Mouse (Mus musculus): ENCODE results near the gene Sfxn4. TPM values are rescaled to one million over a fixed set of nuclear protein-coding genes. Genes with fewer than 3 reads are reported as not detected.
A peak's percentile ranks its signal among the peaks of the same experiment; 100 is the strongest.

Gene Sfxn4
- polyA plus RNA-seq, 1 experiment from 2014 or later, result 5.7 TPM

- WGBS, result 90% methylated on average over 6 of the region's 6 CpGs
- H3K36me3 ChIP-seq, result peaks cover 31% of the 10 kb centered on the region; the same call in 1 of the 2 replicates
- no peak for ATAC-seq (ENCODE audit: insufficient read depth, low FRiP score, low read depth)
Observed at GRCm38 (mm10) chr19:60818677-60819076, 42.6 kb downstream of the Sfxn4 start.

GRCm38 (mm10) chr19:60813133-60813532, 48.1 kb downstream of the Sfxn4 start:
- 95% methylated on average over 6 of the region's 6 CpGs for WGBS
- Histone ChIP-seq H3K27ac (no peak overlapping the region), H3K36me3 (0 out of 2 replicates have a peak, but pooled peaks cover 14% of the 10 kb centered on the region), H3K9me3 (no peaks in the 10 kb centered on the region), H3K4me3 (replicated peaks) (no peak overlapping the region), H3K4me2 (no peak overlapping the region), H3K4me1 (no peaks in the 10 kb centered on the region), H3K9ac (no peak overlapping the region), H3K27me3 (replicated peaks) (no peaks in the 10 kb centered on the region)
- ATAC-seq (ENCODE audit: insufficient read depth, low FRiP score, low read depth), result no peak

More at GRCm38 (mm10) chr19:60818677-60819076, 42.6 kb downstream of the Sfxn4 start:
- Histone ChIP-seq H3K4me3 (replicated peaks) (no peak overlapping the region), H3K4me2 (no peak overlapping the region), H3K27me3 (replicated peaks) (no peaks in the 10 kb centered on the region), H3K9me3 (no peaks in the 10 kb centered on the region), H3K27ac (no peak overlapping the region), H3K9ac (no peak overlapping the region), H3K4me1 (no peaks in the 10 kb centered on the region)

GRCm38 (mm10) chr19:60812036-60812389, 49.3 kb downstream of the Sfxn4 start:
- Histone ChIP-seq H3K36me3 (0 out of 2 replicates have a peak, but pooled peaks cover 14% of the 10 kb centered on the region), H3K4me2 (peak overlapping the region; percentile 74), H3K9me3 (no peaks in the 10 kb centered on the region), H3K27me3 (replicated peaks) (no peaks in the 10 kb centered on the region), H3K4me1 (no peaks in the 10 kb centered on the region), H3K27ac (0 out of 2 replicates have a peak overlapping the region, but pooled peaks have one; percentile 80), H3K9ac (peak overlapping the region; percentile 57; the same call in 1 of the 2 replicates), H3K4me3 (replicated peaks) (peak overlapping the region; percentile 76)
- WGBS, result 18% methylated on average over 10 of the region's 10 CpGs
- peak; percentile 14; the same call in 1 of the 2 replicates for ATAC-seq (ENCODE audit: insufficient read depth, low FRiP score, low read depth)

GRCm38 (mm10) chr19:60811098-60812035, 49.9 kb downstream of the Sfxn4 start, which contains the start of gene Fam45a:
Gene Fam45a, plus strand, starts transcription at chr19:60811585.
- Histone ChIP-seq H3K4me3 (replicated peaks) (peak within 1 kb of the TSS; percentile 76), H3K27ac (peak within 1 kb of the TSS; percentile 80; the same call in 1 of the 2 replicates), H3K27me3 (replicated peaks) (no peaks in the 10 kb centered on the region), H3K4me1 (no peaks in the 10 kb centered on the region), H3K36me3 (0 out of 2 replicates have a peak, but pooled peaks cover 8% of the 10 kb centered on the region), H3K4me2 (peak within 1 kb of the TSS; percentile 74), H3K9me3 (no peaks in the 10 kb centered on the region), H3K9ac (peak within 1 kb of the TSS; percentile 57)
- WGBS, result 3% methylated on average over 34 of the region's 45 CpGs
- peak; percentile 100 for ATAC-seq (ENCODE audit: insufficient read depth, low FRiP score, low read depth)

GRCm38 (mm10) chr19:60809927-60810326, 51.4 kb downstream of the Sfxn4 start:
- no peak overlapping the region for H3K4me2 ChIP-seq
- no peak overlapping the region for H3K4me3 ChIP-seq (replicated peaks)
- 79% methylated on average over 2 of the region's 2 CpGs for WGBS
- no peaks in the 10 kb centered on the region for H3K27me3 ChIP-seq (replicated peaks)
- no peaks in the 10 kb centered on the region for H3K4me1 ChIP-seq
- no peak overlapping the region for H3K9ac ChIP-seq
- H3K27ac ChIP-seq, result no peak overlapping the region
- no peak for ATAC-seq (ENCODE audit: insufficient read depth, low FRiP score, low read depth)
- H3K9me3 ChIP-seq, result no peaks in the 10 kb centered on the region
- no peaks in the 10 kb centered on the region for H3K36me3 ChIP-seq

GRCm38 (mm10) chr19:60804903-60805302, 56.4 kb downstream of the Sfxn4 start:
- H3K4me1 ChIP-seq, result no peaks in the 10 kb centered on the region
- 62% methylated on average over 2 of the region's 2 CpGs for WGBS
- no peak overlapping the region for H3K4me2 ChIP-seq
- no peaks in the 10 kb centered on the region for H3K9me3 ChIP-seq
- no peaks in the 10 kb centered on the region for H3K27me3 ChIP-seq (replicated peaks)
- H3K9ac ChIP-seq, result no peak overlapping the region
- no peaks in the 10 kb centered on the region for H3K36me3 ChIP-seq
- no peak overlapping the region for H3K4me3 ChIP-seq (replicated peaks)
- ATAC-seq (ENCODE audit: insufficient read depth, low FRiP score, low read depth), result no peak
- no peak overlapping the region for H3K27ac ChIP-seq

GRCm38 (mm10) chr19:60799867-60800569, 61.3 kb downstream of the Sfxn4 start:
- no peak; the same call in 1 of the 2 replicates for ATAC-seq (ENCODE audit: insufficient read depth, low FRiP score, low read depth)
- no peak overlapping the region for H3K27ac ChIP-seq
- 72% methylated on average over 7 of the region's 7 CpGs for WGBS
- no peaks in the 10 kb centered on the region for H3K9me3 ChIP-seq
- no peak overlapping the region for H3K4me3 ChIP-seq (replicated peaks)
- H3K36me3 ChIP-seq, result no peaks in the 10 kb centered on the region
- no peak overlapping the region for H3K4me2 ChIP-seq
- no peaks in the 10 kb centered on the region for H3K4me1 ChIP-seq
- H3K27me3 ChIP-seq (replicated peaks), result no peaks in the 10 kb centered on the region
- H3K9ac ChIP-seq, result no peak overlapping the region

- Histone ChIP-seq H3K27ac (no peak overlapping the region), H3K4me1 (no peaks in the 10 kb centered on the region), H3K4me2 (no peak overlapping the region), H3K27me3 (replicated peaks) (no peaks in the 10 kb centered on the region), H3K36me3 (no peaks in the 10 kb centered on the region), H3K9me3 (no peaks in the 10 kb centered on the region), H3K9ac (no peak overlapping the region), H3K4me3 (replicated peaks) (no peak overlapping the region)
- no peak for ATAC-seq (ENCODE audit: insufficient read depth, low FRiP score, low read depth)
- 87% methylated on average over 2 of the region's 2 CpGs for WGBS
Observed at GRCm38 (mm10) chr19:60797415-60797814, 63.9 kb downstream of the Sfxn4 start.

- Histone ChIP-seq H3K36me3 (no peaks in the 10 kb centered on the region), H3K4me3 (replicated peaks) (no peak overlapping the region), H3K9ac (no peak overlapping the region), H3K27me3 (replicated peaks) (no peaks in the 10 kb centered on the region), H3K27ac (no peak overlapping the region), H3K4me2 (no peak overlapping the region), H3K4me1 (no peaks in the 10 kb centered on the region), H3K9me3 (no peaks in the 10 kb centered on the region)
- WGBS, result 87% methylated on average over 2 of the region's 2 CpGs
- ATAC-seq (ENCODE audit: insufficient read depth, low FRiP score, low read depth), result no peak
Observed at GRCm38 (mm10) chr19:60795244-60795643, 66.0 kb downstream of the Sfxn4 start.

- Histone ChIP-seq H3K4me3 (replicated peaks) (no peak overlapping the region), H3K27me3 (replicated peaks) (no peaks in the 10 kb centered on the region), H3K27ac (no peak overlapping the region), H3K9ac (no peak overlapping the region), H3K9me3 (no peaks in the 10 kb centered on the region), H3K4me2 (no peak overlapping the region), H3K36me3 (no peaks in the 10 kb centered on the region), H3K4me1 (no peaks in the 10 kb centered on the region; the same call in 1 of the 2 replicates)
- 77% methylated on average over 2 of the region's 2 CpGs for WGBS
- ATAC-seq (ENCODE audit: insufficient read depth, low FRiP score, low read depth), result no peak
Observed at GRCm38 (mm10) chr19:60793170-60793707, 68.0 kb downstream of the Sfxn4 start.

GRCm38 (mm10) chr19:60791164-60791563, 70.1 kb downstream of the Sfxn4 start:
- Histone ChIP-seq H3K9me3 (no peaks in the 10 kb centered on the region), H3K9ac (peak overlapping the region; percentile 55), H3K4me2 (peak overlapping the region; percentile 52), H3K4me3 (replicated peaks) (peak overlapping the region; percentile 98), H3K36me3 (no peaks in the 10 kb centered on the region), H3K27ac (peak overlapping the region; percentile 99), H3K4me1 (peaks cover 2% of the 10 kb centered on the region; the same call in 1 of the 2 replicates), H3K27me3 (replicated peaks) (no peaks in the 10 kb centered on the region)
- no peak; the same call in 1 of the 2 replicates for ATAC-seq (ENCODE audit: insufficient read depth, low FRiP score, low read depth)
- WGBS, result 15% methylated on average over 9 of the region's 9 CpGs

Data from stomach, embryonic 15.5 days (tissue).